Mouse (Mus musculus): ENCODE results near the gene Hist1h4h. TPM values are rescaled to one million over a fixed set of nuclear protein-coding genes. Genes with fewer than 3 reads are reported as not detected.

The Hist1h4h gene
- not detected for polyA plus RNA-seq (2014; fragmentation: Illumina TruSeq; extraction: RNeasy Lipid Tissue Mini Kit (QIAGEN cat#74804); ENCODE audit: low read depth, low replicate concordance)

GRCm38 (mm10) chr13:23530901-23531875 lies at the start of gene Hist1h4h:
TSS of gene Hist1h4h (plus strand) at chr13:23531050.

GRCm38 (mm10) chr13:23488400-23489322 lies 42.2 kb upstream of the Hist1h4h start, which contains the start of gene Btn2a2:
TSS of gene Btn2a2 (minus strand) at chr13:23488857.

GRCm38 (mm10) chr13:23533560-23534367 lies 2.9 kb downstream of the Hist1h4h start, which contains the start of gene Hist1h2af:
TSS of gene Hist1h2af (plus strand) at chr13:23533906.

GRCm38 (mm10) chr13:23535137-23536075 lies 4.6 kb downstream of the Hist1h4h start, which contains the start of gene Hist1h3g:
TSS of gene Hist1h3g (plus strand) at chr13:23535422.

GRCm38 (mm10) chr13:23542999-23543607 lies 12.3 kb downstream of the Hist1h4h start, which contains the start of gene Hist1h2bh:
TSS of gene Hist1h2bh (minus strand) at chr13:23543392.

GRCm38 (mm10) chr13:23543965-23544786 lies 13.3 kb downstream of the Hist1h4h start, which contains the start of gene Hist1h3f:
TSS of gene Hist1h3f (plus strand) at chr13:23544052.

GRCm38 (mm10) chr13:23551146-23551834 lies 20.4 kb downstream of the Hist1h4h start, which contains the start of gene Hist1h4f:
TSS of gene Hist1h4f (minus strand) at chr13:23551648.

GRCm38 (mm10) chr13:23552962-23553361 lies 22.1 kb downstream of the Hist1h4h start, which contains the start of gene Hist1h1d:
TSS of gene Hist1h1d (plus strand) at chr13:23553262.

GRCm38 (mm10) chr13:23561883-23562659 lies 31.2 kb downstream of the Hist1h4h start, which contains the start of gene Hist1h3e:
TSS of gene Hist1h3e (minus strand) at chr13:23562369.

GRCm38 (mm10) chr13:23571022-23571503 lies 40.2 kb downstream of the Hist1h4h start, which contains the start of the genes Hist1h2ae and Hist1h2bg:
TSS of gene Hist1h2ae (minus strand) at chr13:23571220.
TSS of gene Hist1h2bg (plus strand) at chr13:23571396.

GRCm38 (mm10) chr13:23573898-23574524 lies 43.2 kb downstream of the Hist1h4h start, which contains the start of the genes Hist1h2bf and Hist1h2ad:
TSS of gene Hist1h2bf (minus strand) at chr13:23574196.
TSS of gene Hist1h2ad (plus strand) at chr13:23574381.

GRCm38 (mm10) chr13:23575271-23575851 lies 44.5 kb downstream of the Hist1h4h start, which contains the start of gene Hist1h3d:
TSS of gene Hist1h3d (plus strand) at chr13:23575763.

All from kidney, adult 10 weeks (tissue).